Mouse (Mus musculus): Measurements from ENCODE around the gene Bud13.

- no peak for TF ChIP-seq JUND (IDR thresholded peaks at IDR 0.05; ENCODE audit: low read depth, low read length)
- TF ChIP-seq CTCF (IDR thresholded peaks at IDR 0.05 in 2 of 3, conservative IDR thresholded peaks at IDR 0.05 in 1 of 3; ENCODE audit: control insufficient read depth in 1 of 3, insufficient read depth in 1 of 3, low read depth in 2 of 3, low read length in 3 of 3, poor library complexity in 1 of 3, severe bottlenecking in 1 of 3): peak; percentile 87 to 99 (median 96)
Observed at GRCm38 (mm10) chr9:46302142-46302541, 19.3 kb downstream of the Bud13 start.

Data from MEL (cell line).